Mouse (Mus musculus) liver, postnatal 0 days (tissue): ENCODE results near the gene Mras. TPM values are rescaled to one million over a fixed set of nuclear protein-coding genes. Genes with fewer than 3 reads are reported as not detected.

Experiments used
- ATAC-seq: fragments of 200-750 bp; cut with Nextera tagmentation; 2 replicates; pipeline ENCODE4 v1.8.0; 2017; ENCODE audit warnings: mild to moderate bottlenecking, moderate library complexity
- DNase-seq: peaks from one replicate; pipeline ENCODE4 v3.0.0-alpha.2; 2016
- H3K27ac ChIP-seq: fragments of 300-500 bp; sonication (generic); 2 replicates; pipeline ENCODE4 v1.5.1; 2014; ENCODE audit warnings: antibody characterized with exemption, moderate library complexity, mild to moderate bottlenecking, low read depth
- H3K27me3 ChIP-seq: fragments of 300-500 bp; sonication (generic); 2 replicates; pipeline ENCODE4 v1.6.1; 2014; ENCODE audit warnings: low read length, control low read depth, mixed read lengths; ENCODE audit not compliant: insufficient read depth
- H3K36me3 ChIP-seq: fragments of 300-500 bp; sonication (generic); replicated peaks from 2 replicates; pipeline ENCODE4 v1.6.1; 2014; ENCODE audit warnings: mild to moderate bottlenecking, control low read depth, low read length, moderate library complexity, mixed read lengths; ENCODE audit not compliant: insufficient read depth
- H3K4me1 ChIP-seq: fragments of 300-500 bp; sonication (generic); 2 replicates; pipeline ENCODE4 v1.6.1; 2014; ENCODE audit warnings: antibody characterized with exemption, mild to moderate bottlenecking, control low read depth; ENCODE audit not compliant: insufficient read depth
- H3K4me2 ChIP-seq: fragments of 300-500 bp; sonication (generic); 2 replicates; pipeline ENCODE4 v1.6.1; 2014; ENCODE audit warnings: low read depth, mild to moderate bottlenecking, low read length, moderate library complexity, mixed read lengths
- H3K4me3 ChIP-seq: fragments of 300-500 bp; sonication (generic); 2 replicates; pipeline ENCODE4 v1.5.1; 2014; ENCODE audit warnings: low read depth, low read length
- H3K9ac ChIP-seq: fragments of 300-500 bp; sonication (generic); replicated peaks from 2 replicates; pipeline ENCODE4 v1.6.1; 2014; ENCODE audit warnings: mild to moderate bottlenecking, moderate library complexity
- H3K9me3 ChIP-seq: fragments of 300-500 bp; sonication (generic); 2 replicates; pipeline ENCODE4 v1.6.1; 2016; ENCODE audit warnings: mild to moderate bottlenecking, control low read depth, low read length, mixed read lengths
- CTCF ChIP-seq: sonication (generic); IDR thresholded peaks from 2 replicates; pipeline ENCODE4 v1.5.1; 2016; ENCODE audit warnings: antibody characterized with exemption, low read depth
- EP300 ChIP-seq: IDR thresholded peaks from 2 replicates; pipeline ENCODE4 v1.6.1; 2016; ENCODE audit warnings: antibody characterized with exemption, low read depth, mild to moderate bottlenecking
- WGBS: fragments of 180-500 bp; shearing (Covaris S2); extraction: QIAGEN DNeasy Blood & Tissue Kit; methylation state at CpG from one replicate; pipeline ENCODE4 v1.1.7; 2014; ENCODE audit not compliant: insufficient replicate concordance; 5-methylcytosine and 5-hydroxymethylcytosine counted together
- polyA plus RNA-seq: library from polyadenylated mRNA; unstranded; fragments of >200 nt; fragmentation: Nextera tagmentation; extraction: Ambion mirVana; gene quantifications from 2 replicates; pipeline ENCODE4 v1.2.1, GENCODE M21; 2015

The Mras gene
- polyA plus RNA-seq = 1.0 and 1.5 TPM in 2 replicates

GRCm38 (mm10) chr9:99437031-99437764 is at the start of gene Mras:
TSS of gene Mras (minus strand) at chr9:99437381.
- WGBS = 14% methylated on average over 27 of the region's 27 CpGs
- H3K27ac ChIP-seq = peak within 1 kb of the TSS; percentile 61
- no peak for DNase-seq
- H3K9me3 ChIP-seq = no peaks in the 10 kb centered on the region
- no peaks in the 10 kb centered on the region for H3K4me1 ChIP-seq
- H3K9ac ChIP-seq = peak within 1 kb of the TSS; percentile 65
- ATAC-seq = no peak; the same call in 1 of the 2 replicates
- H3K27me3 ChIP-seq = peaks cover 17% of the 10 kb centered on the region
- TF ChIP-seq CTCF = no peak
- TF ChIP-seq EP300 = no peak
- H3K4me3 ChIP-seq = peak within 1 kb of the TSS; percentile 65
- H3K4me2 ChIP-seq = peak within 1 kb of the TSS; percentile 88
- no peaks in the 10 kb centered on the region for H3K36me3 ChIP-seq

- H3K9ac ChIP-seq = no peak overlapping the region
- H3K4me2 ChIP-seq = no peak overlapping the region
These were observed 48.0 kb upstream of the Mras start for GRCm38 (mm10) chr9:99485144-99485543.

GRCm38 (mm10) chr9:99484632-99485031 is 47.5 kb upstream of the Mras start:
- H3K4me2 ChIP-seq = no peak overlapping the region

More at GRCm38 (mm10) chr9:99485144-99485543, 48.0 kb upstream of the Mras start:
- TF ChIP-seq EP300 (no peak; the same call in 1 of the 2 replicates), CTCF (no peak)
- WGBS = 81% methylated on average over 4 of the region's 4 CpGs
- peak; percentile 45; the same call in 1 of the 2 replicates for ATAC-seq
- no peaks in the 10 kb centered on the region for H3K27me3 ChIP-seq
- H3K36me3 ChIP-seq = peaks cover 27% of the 10 kb centered on the region
- H3K4me1 ChIP-seq = no peaks in the 10 kb centered on the region
- H3K4me3 ChIP-seq = no peak overlapping the region
- DNase-seq = no peak
- no peaks in the 10 kb centered on the region for H3K9me3 ChIP-seq
- H3K27ac ChIP-seq = no peak overlapping the region

GRCm38 (mm10) chr9:99483191-99483590 is 46.0 kb upstream of the Mras start:
- TF ChIP-seq CTCF (no peak), EP300 (no peak)
- no peaks in the 10 kb centered on the region for H3K4me1 ChIP-seq
- no peak for DNase-seq
- 83% methylated on average over 4 of the region's 4 CpGs for WGBS
- H3K9me3 ChIP-seq = no peaks in the 10 kb centered on the region
- H3K9ac ChIP-seq = no peak overlapping the region
- H3K4me3 ChIP-seq = no peak overlapping the region
- H3K27me3 ChIP-seq = no peaks in the 10 kb centered on the region
- no peak for ATAC-seq
- no peak overlapping the region for H3K27ac ChIP-seq
- H3K4me2 ChIP-seq = no peak overlapping the region
- H3K36me3 ChIP-seq = peaks cover 27% of the 10 kb centered on the region

More at GRCm38 (mm10) chr9:99484632-99485031, 47.5 kb upstream of the Mras start:
- peaks cover 27% of the 10 kb centered on the region for H3K36me3 ChIP-seq
- DNase-seq = no peak
- no peak for ATAC-seq
- H3K4me1 ChIP-seq = no peaks in the 10 kb centered on the region
- H3K9ac ChIP-seq = no peak overlapping the region
- TF ChIP-seq EP300 (no peak), CTCF (no peak)
- H3K9me3 ChIP-seq = no peaks in the 10 kb centered on the region
- H3K27ac ChIP-seq = no peak overlapping the region
- no peak overlapping the region for H3K4me3 ChIP-seq
- H3K27me3 ChIP-seq = no peaks in the 10 kb centered on the region

GRCm38 (mm10) chr9:99480764-99481163 is 43.6 kb upstream of the Mras start:
- Histone ChIP-seq H3K9ac (no peak overlapping the region), H3K4me2 (no peak overlapping the region), H3K9me3 (no peaks in the 10 kb centered on the region), H3K4me3 (no peak overlapping the region), H3K27me3 (no peaks in the 10 kb centered on the region), H3K27ac (no peak overlapping the region), H3K36me3 (peaks cover 6% of the 10 kb centered on the region), H3K4me1 (no peaks in the 10 kb centered on the region)
- DNase-seq (no peak), ATAC-seq (no peak)
- no peak for TF ChIP-seq CTCF
- TF ChIP-seq EP300 = no peak
- WGBS = 89% methylated on average over 4 of the region's 4 CpGs

- Histone ChIP-seq H3K9ac (no peak overlapping the region), H3K9me3 (no peaks in the 10 kb centered on the region), H3K36me3 (no peaks in the 10 kb centered on the region), H3K27ac (no peak overlapping the region), H3K4me1 (no peaks in the 10 kb centered on the region), H3K4me2 (no peak overlapping the region), H3K27me3 (no peaks in the 10 kb centered on the region), H3K4me3 (no peak overlapping the region)
- ATAC-seq = no peak; the same call in 1 of the 2 replicates
- no peak for TF ChIP-seq EP300
- TF ChIP-seq CTCF = no peak
- no peak for DNase-seq
- 48% methylated on average over 9 of the region's 9 CpGs for WGBS
These were observed 42.1 kb upstream of the Mras start for GRCm38 (mm10) chr9:99479181-99479711.
